Mouse (Mus musculus) midbrain, embryonic 10.5 days (tissue): Measurements from ENCODE around the gene Loxl4. TPM values are rescaled to one million over a fixed set of nuclear protein-coding genes. Genes with fewer than 3 reads are reported as not detected.

Source experiments
- polyA plus RNA-seq: library from polyadenylated mRNA; unstranded; fragments of >200 nt; fragmentation: Nextera tagmentation; extraction: Ambion mirVana; gene quantifications from 2 replicates; pipeline ENCODE4 v1.2.1, GENCODE M21; 2016

Gene Loxl4
- polyA plus RNA-seq, 1 experiment from 2014 or later, result 0.25 TPM

Other genes with a start within 250 kb of the Loxl4 start
- 2.1 and 4.2 TPM in 2 replicates for gene Crtac1, start 181.0 kb downstream of the Loxl4 start, polyA plus RNA-seq
- 23.3 and 23.7 TPM in 2 replicates for gene R3hcc1l, start 94.1 kb downstream of the Loxl4 start, polyA plus RNA-seq
- 0.46 and 0.83 TPM in 2 replicates for gene Pyroxd2, start 140.0 kb upstream of the Loxl4 start, polyA plus RNA-seq
- gene Hps1, start 167.2 kb upstream of the Loxl4 start, polyA plus RNA-seq, result 17.5 and 19.4 TPM in 2 replicates